Mouse (Mus musculus) hindbrain, postnatal 0 days (tissue): Measurements from ENCODE around the gene Elp4. TPM values are rescaled to one million over a fixed set of nuclear protein-coding genes. Genes with fewer than 3 reads are reported as not detected.

ENCODE experiments used
- ATAC-seq: fragments of 200-750 bp; cut with Nextera tagmentation; 2 replicates; pipeline ENCODE4 v1.8.0; 2017; ENCODE audit warnings: mild to moderate bottlenecking, moderate TSS enrichment, moderate library complexity
- DNase-seq: peaks from one replicate; pipeline ENCODE4 v3.0.0-alpha.2; 2015; ENCODE audit warnings: low spot score
- H3K27ac ChIP-seq: fragments of 300-500 bp; sonication (generic); 2 replicates; pipeline ENCODE4 v1.5.1; 2014; ENCODE audit warnings: mild to moderate bottlenecking
- H3K27me3 ChIP-seq: fragments of 300-500 bp; sonication (generic); 2 replicates; pipeline ENCODE4 v1.6.1; 2014; ENCODE audit warnings: low read length, mixed read lengths; ENCODE audit not compliant: insufficient read depth
- H3K36me3 ChIP-seq: fragments of 300-500 bp; sonication (generic); 2 replicates; pipeline ENCODE4 v1.6.1; 2014; ENCODE audit warnings: low read length, mixed read lengths; ENCODE audit not compliant: insufficient read depth
- H3K4me1 ChIP-seq: fragments of 300-500 bp; sonication (generic); 2 replicates; pipeline ENCODE4 v1.6.1; 2014; ENCODE audit warnings: antibody characterized with exemption, low read length, mixed read lengths; ENCODE audit not compliant: insufficient read depth
- H3K4me2 ChIP-seq: fragments of 300-500 bp; sonication (generic); 2 replicates; pipeline ENCODE4 v1.6.1; 2014; ENCODE audit warnings: low read depth, mild to moderate bottlenecking, low read length, moderate library complexity, mixed read lengths
- H3K4me3 ChIP-seq: fragments of 300-500 bp; sonication (generic); 2 replicates; pipeline ENCODE4 v1.5.1; 2014; ENCODE audit warnings: low read length
- H3K9ac ChIP-seq: fragments of 300-500 bp; sonication (generic); replicated peaks from 2 replicates; pipeline ENCODE4 v1.6.1; 2014; ENCODE audit warnings: mild to moderate bottlenecking, low read length, moderate library complexity, mixed read lengths
- H3K9me3 ChIP-seq: fragments of 300-500 bp; sonication (generic); 2 replicates; pipeline ENCODE4 v1.6.1; 2016; ENCODE audit warnings: low read length, mixed read lengths
- CTCF ChIP-seq: IDR thresholded peaks from 2 replicates; pipeline ENCODE4 v1.5.1; 2016; ENCODE audit warnings: antibody characterized with exemption, control low read depth, low read depth
- whole genome bisulfite sequencing: fragments of 180-500 bp; shearing (Covaris S2); extraction: QIAGEN DNeasy Blood & Tissue Kit; methylation state at CpG from one replicate; pipeline ENCODE4 v1.1.7; 2014; 5-methylcytosine and 5-hydroxymethylcytosine counted together
- polyA plus RNA-seq: library from polyadenylated mRNA; unstranded; fragments of >200 nt; fragmentation: Nextera tagmentation; extraction: Ambion mirVana; gene quantifications from 2 replicates; pipeline ENCODE4 v1.2.1, GENCODE M21; 2015
- total RNA-seq: library from RNA; depleted of rRNA; stranded (reverse); fragments of >200 nt; gene quantifications from 2 replicates; pipeline ENCODE4 v1.2.3, GENCODE M21; 2014

Elp4 gene
- total and polyA plus RNA-seq, 2 experiments from 2014 or later: 15.9 to 31.0 TPM

- H3K27ac ChIP-seq: no peak overlapping the region
- no peaks in the 10 kb centered on the region for H3K9me3 ChIP-seq
- H3K36me3 ChIP-seq: no peaks in the 10 kb centered on the region
- no peak for DNase-seq
- no peaks in the 10 kb centered on the region for H3K4me1 ChIP-seq
- TF ChIP-seq CTCF: no peak
- no peak overlapping the region for H3K4me3 ChIP-seq
- H3K27me3 ChIP-seq: no peaks in the 10 kb centered on the region
- WGBS: 58% methylated on average over 2 of the region's 2 CpGs
- ATAC-seq: 0 out of 2 replicates have a peak, but pooled peaks have one; percentile 27
- H3K4me2 ChIP-seq: no peak overlapping the region
- H3K9ac ChIP-seq: no peak overlapping the region
These were observed 97.8 kb downstream of the Elp4 start for GRCm38 (mm10) chr2:105806571-105806970.

GRCm38 (mm10) chr2:105806047-105806446 lies 98.3 kb downstream of the Elp4 start:
- H3K9me3 ChIP-seq: no peaks in the 10 kb centered on the region
- ATAC-seq (no peak), DNase-seq (no peak)
- H3K36me3 ChIP-seq: no peaks in the 10 kb centered on the region
- no peak overlapping the region for H3K27ac ChIP-seq
- H3K9ac ChIP-seq: no peak overlapping the region
- H3K4me1 ChIP-seq: no peaks in the 10 kb centered on the region
- no peak overlapping the region for H3K4me3 ChIP-seq
- 75% methylated on average over 4 of the region's 4 CpGs for WGBS
- no peak for TF ChIP-seq CTCF
- no peaks in the 10 kb centered on the region for H3K27me3 ChIP-seq
- H3K4me2 ChIP-seq: no peak overlapping the region

- Histone ChIP-seq H3K36me3 (no peaks in the 10 kb centered on the region), H3K27ac (no peak overlapping the region), H3K9me3 (no peaks in the 10 kb centered on the region), H3K4me3 (no peak overlapping the region), H3K4me1 (no peaks in the 10 kb centered on the region), H3K9ac (no peak overlapping the region), H3K27me3 (no peaks in the 10 kb centered on the region), H3K4me2 (no peak overlapping the region)
- TF ChIP-seq CTCF: no peak
- ATAC-seq (no peak), DNase-seq (no peak)
These were observed 99.2 kb downstream of the Elp4 start for GRCm38 (mm10) chr2:105805210-105805609.

- Histone ChIP-seq H3K4me2 (peak overlapping the region; percentile 21; the same call in 1 of the 2 replicates), H3K9ac (no peak overlapping the region), H3K27ac (peak overlapping the region; percentile 41; the same call in 1 of the 2 replicates), H3K9me3 (no peaks in the 10 kb centered on the region), H3K27me3 (no peaks in the 10 kb centered on the region), H3K4me1 (no peaks in the 10 kb centered on the region), H3K36me3 (no peaks in the 10 kb centered on the region), H3K4me3 (no peak overlapping the region)
- WGBS: 23% methylated on average over 10 of the region's 10 CpGs
- no peak for TF ChIP-seq CTCF
- DNase-seq (peak; percentile 75), ATAC-seq (peak; percentile 81)
These were observed 99.9 kb downstream of the Elp4 start for GRCm38 (mm10) chr2:105804506-105804905.

GRCm38 (mm10) chr2:105803427-105803826 lies 100.9 kb downstream of the Elp4 start:
- TF ChIP-seq CTCF: no peak
- Histone ChIP-seq H3K9ac (no peak overlapping the region), H3K27me3 (no peaks in the 10 kb centered on the region), H3K4me2 (no peak overlapping the region), H3K9me3 (no peaks in the 10 kb centered on the region), H3K4me3 (no peak overlapping the region), H3K4me1 (no peaks in the 10 kb centered on the region), H3K27ac (no peak overlapping the region), H3K36me3 (no peaks in the 10 kb centered on the region)
- DNase-seq (no peak), ATAC-seq (no peak)
- 55% methylated on average over 5 of the region's 5 CpGs for WGBS

GRCm38 (mm10) chr2:105802902-105803301 lies 101.5 kb downstream of the Elp4 start:
- H3K36me3 ChIP-seq: no peaks in the 10 kb centered on the region
- H3K27me3 ChIP-seq: no peaks in the 10 kb centered on the region
- H3K9me3 ChIP-seq: no peaks in the 10 kb centered on the region
- no peak for TF ChIP-seq CTCF
- no peak overlapping the region for H3K9ac ChIP-seq
- H3K4me2 ChIP-seq: no peak overlapping the region
- ATAC-seq (no peak), DNase-seq (no peak)
- no peaks in the 10 kb centered on the region for H3K4me1 ChIP-seq
- no peak overlapping the region for H3K4me3 ChIP-seq
- H3K27ac ChIP-seq: no peak overlapping the region
- WGBS: 64% methylated on average over 2 of the region's 2 CpGs

GRCm38 (mm10) chr2:105801536-105801935 lies 102.8 kb downstream of the Elp4 start:
- no peaks in the 10 kb centered on the region for H3K36me3 ChIP-seq
- no peaks in the 10 kb centered on the region for H3K4me1 ChIP-seq
- H3K27ac ChIP-seq: 0 out of 2 replicates have a peak overlapping the region, but pooled peaks have one; percentile 32
- H3K9ac ChIP-seq: no peak overlapping the region
- WGBS: 54% methylated on average over 6 of the region's 6 CpGs
- no peak for ATAC-seq
- H3K4me2 ChIP-seq: 0 out of 2 replicates have a peak overlapping the region, but pooled peaks have one; percentile 5
- no peak overlapping the region for H3K4me3 ChIP-seq
- no peak for TF ChIP-seq CTCF
- no peaks in the 10 kb centered on the region for H3K27me3 ChIP-seq
- no peak for DNase-seq
- no peaks in the 10 kb centered on the region for H3K9me3 ChIP-seq
